Mouse (Mus musculus): ENCODE measurements around the gene Glod4.

DNA sequence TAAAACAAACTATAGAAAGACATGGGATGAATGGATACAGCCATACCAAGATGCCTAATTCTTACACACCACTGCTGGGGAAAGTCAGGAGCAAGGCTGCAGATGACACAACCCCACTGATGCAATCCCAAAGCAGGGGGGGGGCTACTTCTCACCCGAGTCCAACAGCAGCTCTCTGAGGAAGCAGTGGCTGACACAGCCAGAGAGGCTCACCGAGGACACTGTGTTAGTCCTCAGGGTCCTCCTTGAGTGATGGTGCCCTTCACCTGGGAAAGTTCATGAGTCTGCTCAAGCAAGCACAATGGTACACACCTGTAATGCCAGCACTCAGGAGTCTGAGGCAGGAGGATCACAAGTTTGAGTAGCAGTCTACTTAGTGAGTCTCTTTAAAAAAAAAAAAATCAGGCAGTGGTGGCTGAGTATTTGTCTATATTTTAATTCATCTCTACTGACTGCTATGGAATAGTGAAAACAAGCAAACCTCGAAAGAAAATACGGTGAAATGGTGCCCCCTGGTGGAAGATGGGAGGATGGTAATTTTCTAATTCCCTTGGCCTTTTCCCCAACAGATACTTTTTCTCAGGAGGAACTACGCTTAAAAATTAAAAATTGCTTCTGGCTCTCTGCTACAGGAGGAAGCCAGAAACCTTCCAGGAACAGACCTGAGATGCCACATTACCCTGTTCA, 76.3 kb downstream of the Glod4 start:
- no peak for TF ChIP-seq CTCF (IDR thresholded peaks at IDR 0.05; ENCODE audit: extremely low read depth, insufficient read depth, insufficient read length, insufficient replicate concordance)
- TF ChIP-seq POLR2A (IDR thresholded peaks at IDR 0.05; ENCODE audit: low read depth, low read length) = no peak

Measured in spleen, adult 2 months (tissue).